Mouse (Mus musculus) left cerebral cortex, adult 9 months (tissue): ENCODE data around the gene Fndc3a.

Experiments used
- DNase-seq, 2 experiments: peaks; one replicate each; pipeline ENCODE4 v3.0.0; 2022; ENCODE audit warnings: low spot score in 2 of 2

Gene Fndc3a

DNA sequence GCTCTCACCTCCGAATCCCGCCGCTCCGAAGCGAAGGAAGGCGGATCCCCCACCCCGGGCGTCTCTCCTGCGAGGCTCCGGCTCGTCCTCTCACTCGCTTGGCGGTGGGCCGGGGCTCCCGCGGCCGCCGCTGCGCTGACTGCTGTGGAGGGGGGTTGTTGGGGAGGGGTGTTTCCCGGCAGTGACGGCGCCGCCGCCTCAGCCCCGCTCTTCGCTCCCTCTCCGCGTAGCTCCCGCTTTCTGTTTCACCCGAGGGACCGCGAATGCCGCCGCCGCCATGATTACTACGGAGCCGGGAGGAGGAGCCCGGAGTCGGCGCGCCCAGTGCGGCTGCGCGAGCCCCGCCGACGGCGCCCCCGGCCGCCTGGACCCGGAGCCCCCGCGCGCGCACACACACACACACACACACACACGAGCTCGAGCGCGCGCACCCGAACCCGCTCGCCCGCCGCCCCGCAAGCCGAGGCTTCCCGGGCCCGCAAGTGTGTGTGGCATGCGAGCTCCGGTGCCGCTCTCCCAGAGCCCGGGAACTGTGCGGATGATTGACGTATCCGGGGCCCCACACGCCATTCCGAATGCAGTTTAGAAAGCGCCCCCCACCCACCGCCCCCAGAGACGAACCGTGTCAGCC, at the start of gene Fndc3a:
Fndc3a (minus strand) TSS at position 294 of the 631 bp plus-strand sequence.
- peak; percentile 59 to 80 for DNase-seq

DNA sequence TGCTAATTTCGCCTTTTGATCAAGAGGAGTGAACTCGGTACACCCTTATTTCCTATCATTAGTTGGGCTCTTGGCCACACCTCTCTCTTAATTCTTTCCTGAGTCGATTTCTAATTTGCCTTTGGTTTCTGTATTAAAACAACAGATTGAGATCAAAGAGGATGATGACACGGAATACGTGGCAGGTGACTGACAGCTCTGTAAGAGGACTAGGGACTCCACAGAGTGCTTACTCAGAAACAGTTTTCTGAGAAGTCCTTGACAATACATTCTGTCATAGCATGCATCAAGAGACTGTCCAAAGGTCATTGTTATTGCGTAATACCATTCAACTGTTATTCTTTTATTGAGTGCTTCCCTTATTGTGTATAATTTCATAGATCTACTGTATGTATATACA, 43.1 kb upstream of the Fndc3a start:
- no peak for DNase-seq

DNA sequence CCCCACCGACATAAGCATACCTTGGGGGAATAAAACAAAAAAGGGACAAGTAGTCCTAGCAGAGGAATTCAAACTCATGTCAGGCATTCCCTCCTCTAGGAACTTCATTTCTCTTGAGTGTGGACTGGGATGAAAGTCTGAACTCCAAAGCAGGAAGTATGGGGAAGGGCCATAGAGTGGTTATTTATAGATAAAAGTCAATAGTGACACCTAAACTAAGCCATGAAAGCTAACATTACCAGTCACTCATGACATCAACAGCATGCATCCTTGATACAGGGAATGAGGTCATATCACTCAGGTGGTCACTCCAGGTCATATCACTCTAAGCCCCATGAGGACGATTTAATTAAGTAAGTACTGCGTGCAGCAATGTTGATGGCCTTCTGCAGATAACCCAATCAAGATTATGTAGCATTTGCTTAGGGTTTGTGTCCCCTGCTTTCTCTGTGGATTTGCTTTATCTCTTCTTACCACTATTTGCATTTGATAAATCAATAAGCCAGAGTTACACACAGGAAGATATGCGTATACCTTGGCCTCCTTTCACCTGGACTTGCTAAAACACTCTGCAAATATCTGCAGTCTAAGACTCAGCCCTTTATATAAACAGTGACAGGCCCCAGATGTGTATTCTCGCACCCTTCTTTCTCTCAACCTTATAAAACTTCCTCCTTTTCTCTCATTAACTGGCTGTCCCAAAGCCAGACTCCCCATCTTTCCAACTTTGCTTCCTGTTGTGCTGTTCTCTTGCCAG, 40.8 kb upstream of the Fndc3a start:
- no peak for DNase-seq

DNA sequence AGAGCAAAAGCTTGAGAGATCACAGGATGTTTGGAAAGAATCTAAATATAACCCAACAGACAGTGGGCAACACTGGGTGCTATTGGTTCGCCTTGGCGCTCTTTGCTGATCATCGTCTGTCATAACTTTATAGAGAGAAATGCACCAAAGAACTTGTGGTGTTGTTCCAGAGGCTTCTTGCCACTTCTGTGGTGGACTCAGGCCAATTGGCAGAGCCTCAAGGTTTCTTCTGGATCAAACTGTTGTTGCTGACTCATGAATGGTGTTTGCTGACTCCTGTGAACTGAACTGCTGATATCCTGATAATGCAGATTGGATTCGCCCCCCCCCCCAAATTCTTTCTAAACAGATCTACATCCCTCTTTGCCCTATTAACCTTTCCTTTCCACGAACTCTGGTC, 38.5 kb upstream of the Fndc3a start:
- no peak for DNase-seq

DNA sequence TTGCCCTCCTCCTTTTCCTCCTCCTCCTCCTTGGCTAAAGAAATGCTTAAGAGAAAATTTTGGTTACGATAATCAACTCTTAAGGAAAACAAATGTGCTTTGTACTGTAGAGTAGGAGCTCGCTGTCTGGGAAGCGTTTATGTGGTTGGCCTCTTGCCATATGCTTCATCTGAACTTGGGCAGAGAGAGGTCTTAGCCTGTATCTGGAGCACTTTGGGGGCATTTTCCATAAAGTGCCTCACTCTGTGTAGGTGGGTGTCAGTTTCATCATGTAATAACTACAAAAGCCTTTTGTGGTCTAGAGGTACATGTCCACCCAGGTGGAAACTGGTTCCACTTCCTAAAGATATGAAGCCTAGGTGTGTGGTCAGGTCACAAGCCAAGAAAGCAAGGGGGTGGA, 31.9 kb upstream of the Fndc3a start:
- DNase-seq, result no peak

DNA sequence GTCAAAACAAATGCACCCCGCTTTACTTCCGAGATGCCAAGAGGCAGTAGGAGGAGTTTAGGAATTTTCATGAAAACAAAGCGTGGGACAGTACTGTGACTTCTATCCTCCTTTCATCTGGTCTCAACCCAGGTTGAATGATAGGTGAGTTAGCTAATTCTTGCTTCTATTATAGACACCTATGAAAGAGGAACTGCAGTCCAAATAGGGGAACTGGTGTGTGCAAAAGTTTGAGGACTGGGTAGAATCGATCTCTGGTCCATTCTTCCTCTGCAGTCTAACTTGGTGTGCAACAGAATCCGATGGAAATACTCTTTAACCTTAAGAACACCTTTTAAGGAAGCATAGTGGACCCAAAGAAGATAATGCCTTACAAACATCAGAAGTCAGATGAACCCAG, 30.5 kb upstream of the Fndc3a start:
- DNase-seq, result no peak

DNA sequence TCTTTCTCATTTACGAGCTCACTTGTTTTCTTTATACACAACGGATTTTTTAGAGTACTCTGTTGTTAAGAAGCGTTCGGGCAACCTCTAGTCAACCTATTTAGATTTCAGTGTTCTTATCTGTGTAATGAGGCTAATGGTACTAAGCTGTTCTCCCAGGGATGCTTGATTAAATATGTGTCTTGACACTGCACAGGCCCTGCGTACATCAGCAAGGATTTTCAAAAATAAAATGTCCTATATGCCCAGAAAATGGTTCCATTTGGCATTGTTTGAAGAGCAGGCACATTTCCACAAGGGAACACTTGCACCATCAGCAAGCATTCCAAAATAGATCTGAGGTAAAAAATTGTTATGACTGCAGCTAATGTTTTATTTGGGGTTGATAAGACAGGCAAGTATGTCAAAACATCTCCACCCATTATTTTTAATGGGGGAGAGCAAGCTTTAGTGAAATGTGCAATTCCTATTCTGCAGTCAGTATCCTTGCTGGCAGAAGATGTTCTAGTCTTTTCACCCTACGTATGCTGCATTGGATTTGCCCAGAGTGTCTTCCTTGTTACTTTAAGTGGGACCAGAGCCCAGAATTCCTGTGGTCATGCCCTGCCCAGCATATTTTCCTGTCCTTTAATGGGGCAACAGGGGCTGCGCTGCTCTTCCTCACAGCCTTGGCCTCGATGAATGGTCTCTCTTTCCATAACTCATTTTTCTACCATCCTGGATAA, 29.8 kb upstream of the Fndc3a start:
- DNase-seq, result no peak

DNA sequence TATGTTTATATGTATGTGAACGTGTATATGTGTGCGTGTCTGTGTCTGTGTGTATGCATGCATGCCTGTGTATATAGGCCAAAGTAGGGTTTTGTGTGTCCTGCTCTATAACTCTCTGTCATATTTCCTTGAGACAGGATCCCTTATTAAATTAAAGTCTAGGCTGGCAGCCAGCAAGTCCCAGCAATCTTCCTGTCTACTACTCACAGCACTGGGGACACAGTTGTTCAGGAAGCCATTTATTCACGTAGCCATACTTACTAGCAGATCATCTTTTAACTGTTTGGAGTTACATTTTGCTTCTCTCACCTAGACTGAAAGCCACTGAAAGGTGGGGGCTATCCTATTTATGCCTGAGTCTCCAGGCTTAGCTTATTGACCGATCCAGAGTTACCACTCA, 29.0 kb upstream of the Fndc3a start:
- DNase-seq, result no peak

DNA sequence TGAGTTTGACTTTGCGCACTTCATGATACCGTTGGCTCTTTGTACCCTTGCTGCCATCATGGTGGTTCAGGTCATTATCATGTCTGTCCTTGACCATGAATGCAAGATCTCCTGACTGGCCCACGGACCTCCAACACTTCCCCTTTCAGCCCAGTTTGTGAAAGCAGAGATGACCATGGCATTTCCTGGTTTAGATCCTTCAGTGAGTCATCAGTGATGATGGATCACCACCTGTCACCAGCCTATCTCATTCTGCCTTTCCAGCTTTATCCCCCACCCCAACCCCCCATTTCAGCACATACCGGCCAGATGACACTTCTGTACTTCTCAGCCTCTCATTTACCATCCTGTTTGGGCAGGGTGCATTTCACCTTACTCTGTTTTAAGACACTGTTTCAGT, 28.4 kb upstream of the Fndc3a start:
- DNase-seq, result no peak

DNA sequence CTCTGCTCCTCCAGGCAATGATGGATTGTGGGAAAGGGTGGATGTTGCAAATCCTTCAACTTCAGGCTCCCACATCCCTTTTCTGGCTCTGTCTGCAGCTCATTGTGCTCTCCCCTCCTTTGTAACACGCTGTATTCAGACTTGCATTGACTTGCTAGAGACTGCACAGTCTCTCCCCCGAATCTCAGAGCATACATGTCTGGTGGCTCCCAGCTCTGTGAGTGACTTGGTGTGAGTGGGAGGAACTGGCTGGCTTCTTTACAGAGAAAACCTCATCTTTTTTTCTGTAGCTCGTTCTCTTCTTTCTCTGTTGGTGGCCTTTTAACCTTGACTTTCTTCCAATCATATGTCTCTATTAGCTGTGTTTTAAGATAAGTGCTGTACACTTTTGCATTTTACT, 16.1 kb upstream of the Fndc3a start:
- no peak for DNase-seq

DNA sequence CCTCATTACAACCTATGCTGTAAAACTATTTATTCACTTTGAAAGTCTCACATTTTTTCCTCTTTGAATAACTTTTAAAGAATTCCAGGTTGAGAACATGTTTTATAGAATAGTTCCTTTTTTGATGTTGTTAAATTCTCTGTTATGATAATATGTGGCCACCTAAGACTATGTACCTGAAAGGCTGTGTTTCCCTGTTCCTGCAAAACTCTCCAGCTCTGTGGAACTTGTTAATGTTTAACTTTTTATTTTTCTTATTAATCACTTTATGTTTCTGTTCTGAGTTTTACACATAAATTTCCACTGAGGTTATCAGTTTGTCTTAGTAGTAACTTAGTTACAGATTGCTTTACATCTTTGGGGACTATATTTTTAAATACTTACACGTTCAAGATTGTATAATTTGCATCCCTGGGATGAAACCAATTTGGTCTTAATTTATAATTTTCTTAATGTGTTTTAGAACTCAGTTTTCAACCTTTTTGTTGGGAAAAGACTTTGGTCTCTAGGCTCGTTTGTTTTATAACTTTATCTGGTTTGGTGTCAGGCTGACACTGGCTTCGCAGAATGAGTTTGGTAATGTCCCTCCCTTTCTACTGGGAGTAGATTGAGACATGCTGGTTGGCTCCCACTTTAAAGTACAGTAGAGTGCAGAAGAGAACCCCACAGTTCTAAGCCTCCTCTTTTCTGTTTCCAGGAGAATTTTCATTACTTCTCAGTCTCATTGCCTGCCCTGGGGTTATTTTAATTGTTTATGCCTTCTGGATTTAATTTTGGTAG, 12.7 kb upstream of the Fndc3a start:
- no peak for DNase-seq

DNA sequence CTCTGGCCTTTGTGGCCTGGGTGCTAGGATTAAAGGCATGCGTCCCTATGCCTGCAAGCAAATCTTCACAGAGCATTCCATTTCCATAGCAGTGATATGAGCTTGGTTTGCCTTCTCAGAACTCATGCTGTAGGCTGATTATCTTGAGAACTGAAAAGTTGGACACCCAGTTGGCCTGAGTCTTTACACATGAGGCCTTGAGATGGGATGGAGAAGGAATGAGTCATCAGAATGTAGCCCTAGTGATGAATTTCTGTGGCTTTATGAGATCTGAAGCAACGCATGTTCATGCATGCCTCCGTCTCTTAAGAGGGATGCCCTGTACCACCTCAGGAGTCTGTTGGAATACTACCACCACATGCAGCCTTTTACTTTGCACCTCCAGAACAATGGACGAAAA, 6.4 kb upstream of the Fndc3a start:
- DNase-seq, result no peak

DNA sequence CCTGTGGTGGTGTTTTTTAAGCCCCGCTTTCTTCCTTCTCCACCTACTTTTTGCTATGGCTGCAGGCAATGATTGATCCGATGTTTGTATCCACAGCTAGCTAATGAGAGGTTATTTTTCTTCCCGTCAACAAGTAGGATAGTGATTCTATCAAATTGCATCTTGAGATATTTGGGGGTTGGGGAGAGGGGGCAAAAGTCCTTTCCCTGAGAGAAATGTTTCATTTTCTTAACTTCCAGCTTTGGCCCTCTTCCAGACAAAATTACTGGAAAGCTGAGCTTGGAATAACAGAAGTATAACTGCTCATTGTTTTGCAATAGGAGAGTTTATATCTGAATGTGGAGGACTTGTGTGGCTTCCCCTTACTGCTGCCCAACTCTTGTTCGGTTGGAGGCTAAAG, 1.3 kb upstream of the Fndc3a start:
- no peak for DNase-seq

DNA sequence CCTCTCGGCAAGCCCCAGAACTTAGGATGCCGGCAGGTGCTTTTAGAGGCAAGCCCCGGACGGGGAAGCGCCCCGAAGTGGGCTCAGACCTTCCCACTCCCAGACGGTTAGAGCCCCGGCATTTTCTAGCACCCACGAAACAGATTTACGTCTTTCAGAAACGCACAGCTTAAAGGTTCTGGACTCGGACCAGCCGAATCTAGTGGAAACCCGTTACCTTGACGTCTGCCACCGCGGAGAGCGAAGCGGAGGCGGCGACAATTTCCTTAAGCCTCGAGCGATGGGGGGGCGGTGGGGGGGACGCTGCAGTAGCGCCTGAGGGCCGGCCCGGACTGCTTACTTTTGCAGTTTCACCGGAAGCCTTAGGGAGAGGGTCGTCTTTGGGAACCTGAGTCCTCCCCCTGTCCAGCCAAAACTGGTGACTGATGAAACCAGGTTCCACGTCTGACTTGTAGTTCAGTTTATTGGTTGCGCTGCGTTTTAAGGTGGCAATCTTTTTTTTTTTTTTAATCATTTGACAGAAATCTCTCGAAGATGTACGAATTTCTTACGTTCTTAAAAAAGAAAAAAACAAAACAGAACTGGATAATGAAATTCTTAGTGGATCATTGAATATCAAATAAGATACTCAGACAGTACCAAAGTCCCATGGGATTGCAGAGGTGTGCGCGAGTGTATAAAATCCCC, 681 bp upstream of the Fndc3a start:
- peak in 1 of 2 experiments; percentile 48 for DNase-seq

DNA sequence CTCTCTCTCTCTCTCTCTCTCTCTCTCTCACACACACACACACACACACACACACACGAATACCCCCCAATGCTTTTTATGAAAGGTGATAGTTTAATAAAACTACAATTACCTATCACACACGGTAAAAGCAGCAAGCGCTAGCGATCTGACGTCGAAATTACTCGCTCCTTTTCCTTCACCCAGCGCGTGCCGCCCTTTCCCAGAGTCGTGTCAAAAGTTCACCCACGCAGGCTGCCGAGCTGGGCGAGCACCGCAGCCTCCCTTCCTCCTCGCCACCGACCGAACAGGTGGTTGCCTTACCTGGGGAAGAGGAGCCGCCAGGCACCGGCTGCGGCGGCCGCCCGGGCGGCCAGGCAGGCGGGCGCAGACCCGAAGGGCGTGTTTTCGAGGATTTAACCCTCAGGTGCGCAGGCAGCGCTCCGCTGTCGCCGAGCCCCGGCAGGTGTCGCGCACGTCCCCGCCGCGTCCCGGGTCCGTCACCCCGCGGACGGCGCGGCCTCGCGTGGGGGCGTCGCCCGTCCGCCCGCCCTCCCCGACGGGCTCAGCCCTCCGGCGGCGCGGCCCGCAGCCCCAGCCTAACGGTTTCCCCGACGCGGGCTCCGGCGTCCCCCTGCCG, 603 bp downstream of the Fndc3a start:
- DNase-seq, result peak in 1 of 2 experiments; percentile 22

DNA sequence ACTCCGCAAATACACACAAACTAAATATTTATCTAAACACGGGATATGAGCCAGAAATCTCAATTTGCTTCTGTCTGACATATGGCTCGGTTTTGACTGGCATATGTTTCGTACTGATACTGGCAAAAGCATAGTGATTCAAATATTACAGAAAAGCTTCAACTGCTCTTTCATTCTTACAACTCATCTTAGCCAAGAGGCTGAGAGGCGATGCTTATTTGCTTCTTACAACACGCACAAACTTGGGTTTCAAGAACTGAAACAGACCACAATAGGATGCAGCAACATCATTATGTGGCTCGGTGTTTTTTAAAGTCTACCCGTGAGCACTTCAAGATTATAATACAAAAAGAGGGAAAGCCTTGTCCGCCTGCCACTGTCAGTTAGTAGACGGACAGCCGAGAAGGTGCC, 1.2 kb downstream of the Fndc3a start:
- DNase-seq, result peak in 1 of 2 experiments; percentile 14

DNA sequence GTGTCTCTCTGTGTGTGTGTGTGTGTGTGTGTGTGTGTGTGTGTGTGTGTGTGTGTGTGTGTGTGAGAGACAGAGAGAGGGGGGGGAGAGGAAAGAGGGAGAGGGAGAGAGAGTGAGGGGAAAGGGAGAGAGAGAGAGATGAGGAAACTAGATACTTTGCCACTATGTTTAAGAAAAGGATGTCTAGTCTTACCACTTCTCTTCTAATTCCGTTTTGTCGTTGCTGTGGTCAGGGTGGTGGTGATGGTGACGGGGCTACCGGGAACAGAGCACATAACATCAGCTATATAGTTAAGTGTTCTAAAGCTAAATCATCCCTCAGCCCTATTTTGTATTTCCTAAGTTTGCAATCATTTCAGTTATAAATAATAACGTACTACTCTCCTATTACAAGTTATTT, 9.7 kb downstream of the Fndc3a start:
- no peak for DNase-seq

DNA sequence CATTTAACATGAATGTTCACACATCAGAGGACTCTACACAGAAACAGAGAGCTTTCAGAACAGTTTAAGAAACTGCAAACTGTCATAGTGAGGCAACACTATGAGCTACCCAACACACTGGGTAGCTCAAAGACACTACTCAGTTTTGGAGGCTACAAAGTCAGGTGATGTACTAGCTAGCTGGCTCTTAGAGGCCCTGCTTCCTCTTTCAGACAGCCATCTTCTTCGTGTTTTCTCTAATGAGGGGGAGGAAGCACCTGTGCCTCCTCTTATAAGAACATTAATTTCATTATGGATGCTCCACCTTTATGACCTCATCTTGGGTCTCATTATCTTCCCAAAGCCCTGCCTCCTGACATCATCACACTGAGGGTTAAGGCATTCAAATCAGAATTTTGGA, 18.4 kb downstream of the Fndc3a start:
- DNase-seq, result no peak

DNA sequence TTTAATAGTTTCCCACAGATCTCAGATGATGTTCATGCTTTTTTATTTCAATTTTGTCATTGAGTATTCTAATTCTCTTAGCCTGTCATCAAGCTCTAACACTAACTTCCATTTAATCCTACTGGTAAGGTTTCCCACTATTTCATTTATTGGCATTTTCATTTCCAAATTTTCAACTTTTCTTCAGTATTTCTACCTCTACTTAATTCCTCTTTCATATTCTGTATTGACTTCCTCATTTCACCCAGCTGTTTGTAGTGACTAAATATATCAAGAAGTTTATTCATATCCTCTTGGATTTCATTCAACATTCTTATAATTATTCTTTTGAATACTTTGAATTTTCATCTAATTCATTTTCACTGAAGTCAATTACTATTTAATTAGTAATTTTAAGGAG, 20.3 kb downstream of the Fndc3a start:
- DNase-seq, result no peak

DNA sequence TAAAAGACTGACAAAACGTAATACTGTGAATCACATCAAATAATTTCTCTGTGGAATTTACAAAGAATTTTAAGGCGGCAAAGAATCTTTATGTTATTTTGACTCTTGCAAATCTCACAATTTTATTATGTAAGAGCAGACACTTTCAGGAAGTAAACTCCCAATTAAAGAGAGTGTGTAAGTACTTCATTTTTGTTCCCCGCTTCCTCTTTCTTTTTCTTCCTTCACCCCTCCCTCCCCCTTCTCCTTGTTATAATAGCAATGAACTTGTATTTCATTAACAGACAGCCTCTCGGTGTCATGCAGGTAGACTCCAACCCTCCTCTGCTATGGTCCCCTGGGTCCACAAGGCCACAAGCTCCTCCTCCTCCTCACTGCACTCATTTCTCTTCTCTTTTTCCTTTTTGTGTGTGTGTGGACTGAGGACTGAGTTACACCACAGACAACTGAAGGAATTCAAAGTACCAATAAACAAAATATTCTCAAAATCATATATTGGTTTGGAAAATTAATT, 24.9 kb downstream of the Fndc3a start:
- DNase-seq, result no peak

DNA sequence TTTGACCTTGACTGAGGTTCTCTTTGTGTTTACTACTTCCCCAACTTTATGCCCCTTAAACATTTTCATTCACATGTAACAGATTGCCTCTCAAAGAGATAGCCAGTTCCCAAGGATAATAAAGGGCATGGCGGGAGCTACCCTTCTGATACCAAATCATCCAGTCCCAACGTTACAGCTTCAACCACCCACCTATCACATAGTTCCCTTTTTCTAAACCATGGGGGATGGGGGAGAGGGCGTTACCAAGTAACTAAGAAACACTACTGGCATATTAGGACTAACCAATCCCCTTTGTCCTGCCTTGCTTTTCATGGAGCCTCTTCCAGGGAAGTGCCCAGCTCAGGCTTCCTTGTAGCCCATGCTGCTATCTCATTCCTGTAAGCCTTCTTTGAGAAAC, 32.6 kb downstream of the Fndc3a start:
- DNase-seq, result no peak
